Mouse (Mus musculus) myocyte (in vitro differentiated cells): ENCODE data around the gene Soga1. TPM values are rescaled to one million over a fixed set of nuclear protein-coding genes. Genes with fewer than 3 reads are reported as not detected.

Experiments
- H3K27me3 ChIP-seq: one replicate; pipeline ENCODE4 v1.6.1; 2011; ENCODE audit not compliant: control insufficient read depth, insufficient read depth, insufficient read length
- H3K36me3 ChIP-seq: one replicate; pipeline ENCODE4 v1.6.1; 2011; ENCODE audit not compliant: control insufficient read depth, insufficient read depth
- H3K4me2 ChIP-seq: one replicate; pipeline ENCODE4 v1.6.1; 2011; ENCODE audit warnings: low read depth, control low read depth
- H3K4me3 ChIP-seq: one replicate; pipeline ENCODE4 v1.5.1; 2011; ENCODE audit warnings: mild to moderate bottlenecking, control low read depth, moderate library complexity
- H3K79me2 ChIP-seq: one replicate; pipeline ENCODE4 v1.6.1; 2011; ENCODE audit not compliant: control insufficient read depth, insufficient read depth
- H3ac ChIP-seq: one replicate; pipeline ENCODE4 v1.6.1; 2011; ENCODE audit not compliant: control insufficient read depth, insufficient read length
- CEBPB ChIP-seq: IDR thresholded peaks from 2 replicates; pipeline ENCODE4 v1.6.1; 2011; ENCODE audit warnings: mild to moderate bottlenecking, moderate library complexity; ENCODE audit not compliant: poor library complexity, insufficient read depth, severe bottlenecking
- E2F4 ChIP-seq: IDR thresholded peaks from one replicate; pipeline ENCODE4 v1.6.1; 2011; ENCODE audit warnings: mild to moderate bottlenecking, control low read depth, moderate library complexity; ENCODE audit not compliant: insufficient read depth
- MAX ChIP-seq: IDR thresholded peaks from one replicate; pipeline ENCODE4 v1.6.1; 2011; ENCODE audit warnings: low read depth, mild to moderate bottlenecking, control low read depth
- MYOD1 ChIP-seq, 3 experiments: IDR thresholded peaks; one replicate each; pipeline ENCODE4 v1.6.1; 2011; ENCODE audit warnings: control low read depth in 2 of 3, low read depth in 2 of 3, mild to moderate bottlenecking in 2 of 3, moderate library complexity in 1 of 3; ENCODE audit not compliant: insufficient read length in 2 of 3, control insufficient read depth in 1 of 3
- MYOG ChIP-seq, 3 experiments: IDR thresholded peaks; one replicate each; pipeline ENCODE4 v1.6.1; 2011; ENCODE audit warnings: control low read depth in 2 of 3, low read depth in 2 of 3, mild to moderate bottlenecking in 2 of 3; ENCODE audit not compliant: insufficient read length in 2 of 3, control insufficient read depth in 1 of 3, insufficient read depth in 1 of 3
- POLR2A ChIP-seq: IDR thresholded peaks from one replicate; pipeline ENCODE4 v1.6.1; 2011; ENCODE audit warnings: low read depth, mild to moderate bottlenecking, control low read depth, moderate library complexity; ENCODE audit not compliant: insufficient read length
- POLR2AphosphoS2 ChIP-seq: IDR thresholded peaks from one replicate; pipeline ENCODE4 v1.6.1; 2011; ENCODE audit warnings: low read depth, control low read depth; ENCODE audit not compliant: insufficient read length
- REST ChIP-seq: IDR thresholded peaks from one replicate; pipeline ENCODE4 v1.6.1; 2011; ENCODE audit warnings: mild to moderate bottlenecking, control low read depth, moderate library complexity; ENCODE audit not compliant: insufficient read depth, insufficient read length
- SRF ChIP-seq: IDR thresholded peaks from one replicate; pipeline ENCODE4 v1.6.1; 2011; ENCODE audit warnings: low read depth; ENCODE audit not compliant: control insufficient read depth, insufficient read length
- TCF12 ChIP-seq: IDR thresholded peaks from one replicate; pipeline ENCODE4 v1.6.1; 2011; ENCODE audit warnings: mild to moderate bottlenecking, control low read depth; ENCODE audit not compliant: poor library complexity, insufficient read depth, severe bottlenecking
- TCF3 ChIP-seq: IDR thresholded peaks from one replicate; pipeline ENCODE4 v1.6.1; 2011; ENCODE audit warnings: low read depth, control low read depth; ENCODE audit not compliant: insufficient read length
- USF1 ChIP-seq: IDR thresholded peaks from one replicate; pipeline ENCODE4 v1.6.1; 2011; ENCODE audit warnings: low read depth, mild to moderate bottlenecking, control low read depth, moderate library complexity
- polyA plus RNA-seq: library from polyadenylated mRNA; unstranded; fragments of >200 nt; fragmentation: generic; extraction: Trizol; gene quantifications from one replicate; pipeline ENCODE4 v1.2.1, GENCODE M21; 2012; ENCODE audit warnings: missing spikeins

The Soga1 gene
- polyA plus RNA-seq, 1 experiment: 11.9 TPM

GRCm38 (mm10) chr2:157066731-157067430 lies 12.2 kb downstream of the Soga1 start:
- Histone ChIP-seq H3K4me2 (no peak overlapping the region), H3K36me3 (no peaks in the 10 kb centered on the region), H3K27me3 (no peaks in the 10 kb centered on the region), H3K4me3 (no peak overlapping the region), H3K79me2 (peaks cover 74% of the 10 kb centered on the region), H3ac (no peak overlapping the region)
- TF ChIP-seq POLR2AphosphoS2: no peak
- no peak for TF ChIP-seq TCF3

GRCm38 (mm10) chr2:157065879-157066226 lies 13.2 kb downstream of the Soga1 start:
- TF ChIP-seq TCF12 (no peak), REST (no peak), POLR2A (no peak), MYOD1 (IDR thresholded peaks at IDR 0.05; ENCODE audit: control insufficient read depth in 1 of 3, insufficient read length in 2 of 3, low read depth in 2 of 3) (no peak), POLR2AphosphoS2 (no peak), MYOG (IDR thresholded peaks at IDR 0.05; ENCODE audit: control insufficient read depth in 1 of 3, insufficient read depth in 1 of 3, insufficient read length in 2 of 3, low read depth in 2 of 3) (no peak), TCF3 (no peak), USF1 (no peak), CEBPB (no peak), SRF (no peak)
- peaks cover 76% of the 10 kb centered on the region for H3K79me2 ChIP-seq
- peak overlapping the region; percentile 56 for H3K4me2 ChIP-seq
- H3K36me3 ChIP-seq: peaks cover 10% of the 10 kb centered on the region
- no peak overlapping the region for H3K4me3 ChIP-seq
- H3ac ChIP-seq: no peak overlapping the region
- H3K27me3 ChIP-seq: no peaks in the 10 kb centered on the region

- no peak overlapping the region for H3K4me3 ChIP-seq
- no peaks in the 10 kb centered on the region for H3K27me3 ChIP-seq
- H3K79me2 ChIP-seq: peaks cover 77% of the 10 kb centered on the region
- H3K36me3 ChIP-seq: peaks cover 11% of the 10 kb centered on the region
- peak overlapping the region; percentile 56 for H3K4me2 ChIP-seq
- no peak overlapping the region for H3ac ChIP-seq
- TF ChIP-seq SRF: no peak
- no peak for TF ChIP-seq MYOD1 (IDR thresholded peaks at IDR 0.05; ENCODE audit: control insufficient read depth in 1 of 3, insufficient read length in 2 of 3, low read depth in 2 of 3)
- no peak for TF ChIP-seq TCF12
- TF ChIP-seq MAX: no peak
- TF ChIP-seq POLR2A: no peak
- TF ChIP-seq REST: no peak
- TF ChIP-seq CEBPB: no peak
- TF ChIP-seq USF1: no peak
- no peak for TF ChIP-seq MYOG (IDR thresholded peaks at IDR 0.05; ENCODE audit: control insufficient read depth in 1 of 3, insufficient read depth in 1 of 3, insufficient read length in 2 of 3, low read depth in 2 of 3)
- TF ChIP-seq POLR2AphosphoS2: no peak
- no peak for TF ChIP-seq TCF3
- TF ChIP-seq E2F4: no peak
Measured at GRCm38 (mm10) chr2:157064978-157065878, 13.8 kb downstream of the Soga1 start.

- Histone ChIP-seq H3K36me3 (peaks cover 11% of the 10 kb centered on the region), H3ac (no peak overlapping the region), H3K79me2 (peaks cover 81% of the 10 kb centered on the region), H3K4me2 (peak overlapping the region; percentile 62), H3K27me3 (no peaks in the 10 kb centered on the region), H3K4me3 (no peak overlapping the region)
- peak; percentile 6 to 93 (median 83) for TF ChIP-seq MYOD1 (IDR thresholded peaks at IDR 0.05; ENCODE audit: control insufficient read depth in 1 of 3, insufficient read length in 2 of 3, low read depth in 2 of 3)
- TF ChIP-seq TCF3: peak; percentile 35
- TF ChIP-seq TCF12: peak; percentile 51
- TF ChIP-seq REST: no peak
- TF ChIP-seq MYOG (IDR thresholded peaks at IDR 0.05; ENCODE audit: control insufficient read depth in 1 of 3, insufficient read depth in 1 of 3, insufficient read length in 2 of 3, low read depth in 2 of 3): peak; percentile 80 to 95 (median 93)
Measured at GRCm38 (mm10) chr2:157064136-157064535, 14.9 kb downstream of the Soga1 start.

GRCm38 (mm10) chr2:157063241-157063700 lies 15.8 kb downstream of the Soga1 start:
- Histone ChIP-seq H3K4me2 (peak overlapping the region; percentile 62), H3K79me2 (peaks cover 74% of the 10 kb centered on the region), H3K27me3 (no peaks in the 10 kb centered on the region), H3ac (no peak overlapping the region), H3K4me3 (no peak overlapping the region), H3K36me3 (peaks cover 11% of the 10 kb centered on the region)
- TF ChIP-seq MAX (no peak), MYOG (IDR thresholded peaks at IDR 0.05; ENCODE audit: control insufficient read depth in 1 of 3, insufficient read depth in 1 of 3, insufficient read length in 2 of 3, low read depth in 2 of 3) (no peak), POLR2AphosphoS2 (no peak), POLR2A (no peak), MYOD1 (IDR thresholded peaks at IDR 0.05; ENCODE audit: control insufficient read depth in 1 of 3, insufficient read length in 2 of 3, low read depth in 2 of 3) (no peak), CEBPB (no peak), TCF3 (no peak), USF1 (no peak), REST (no peak), E2F4 (no peak), TCF12 (no peak), SRF (no peak)
